Mouse (Mus musculus) G1E (cell line): ENCODE results near the gene Wnt11.

Experiments
- CTCF ChIP-seq: IDR thresholded peaks from 2 replicates; pipeline ENCODE4 v1.5.1; 2012; ENCODE audit warnings: low read depth, low read length, inconsistent platforms, mixed read lengths
- GATA1 ChIP-seq: IDR thresholded peaks from 2 replicates; pipeline ENCODE4 v1.6.1; 2012; ENCODE audit warnings: borderline replicate concordance, low read length, inconsistent platforms, mixed read lengths
- GATA2 ChIP-seq: IDR thresholded peaks from 2 replicates; pipeline ENCODE4 v1.6.1; 2012; ENCODE audit warnings: low read depth, low read length, inconsistent platforms, borderline replicate concordance
- TAL1 ChIP-seq: conservative IDR thresholded peaks from 2 replicates; pipeline ENCODE4 v1.6.1; 2012; ENCODE audit warnings: low read depth, low read length, inconsistent platforms, mixed read lengths

GRCm38 (mm10) chr7:98789121-98789520, 45.8 kb upstream of the Wnt11 start:
- TF ChIP-seq GATA2 (no peak), CTCF (no peak), TAL1 (no peak), GATA1 (no peak)
